Mouse (Mus musculus): ENCODE results near the gene Cryzl2.
A peak's percentile ranks its signal among the peaks of the same experiment; 100 is the strongest.

Gene Cryzl2

DNA sequence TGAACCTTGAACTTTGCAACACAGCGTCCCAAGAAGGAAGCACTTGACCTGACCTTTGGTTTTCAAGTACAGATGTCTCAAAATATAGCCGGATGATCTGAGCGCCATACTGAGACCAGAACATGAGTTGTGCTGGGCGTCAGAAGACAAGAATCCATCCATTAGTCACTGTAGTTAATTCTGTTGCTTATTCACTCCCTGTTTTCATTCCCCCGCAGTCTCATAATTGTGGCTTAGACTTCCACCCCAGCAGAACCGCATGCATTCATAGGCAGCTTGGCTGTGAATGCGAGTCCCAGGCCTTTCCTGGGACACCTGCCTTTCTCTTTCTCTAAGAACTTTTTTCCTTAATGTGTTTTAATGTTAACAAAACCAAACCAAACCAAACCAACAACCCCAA is 14.3 kb downstream of the Cryzl2 start:
- DNase-seq (ENCODE audit: low read depth, low spot score), result peak; percentile 71

DNA sequence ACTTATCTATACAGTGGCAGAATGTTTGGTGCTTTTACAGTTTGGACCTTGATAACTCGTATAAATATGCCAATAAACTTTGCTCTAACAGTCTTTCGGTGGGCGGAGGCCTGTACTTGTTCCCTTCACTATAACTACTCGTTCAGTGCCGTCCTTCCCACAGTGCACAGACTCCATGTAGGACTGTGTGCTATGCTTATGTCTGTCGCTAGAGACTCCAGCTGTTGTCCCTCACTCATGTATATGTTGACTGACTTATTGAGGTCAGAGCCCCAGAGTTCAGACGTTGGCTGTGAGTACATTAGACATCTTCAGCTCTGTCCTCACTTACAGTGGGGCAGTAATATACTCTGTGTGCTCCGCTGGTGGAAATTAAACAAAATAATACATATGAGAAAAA is 16.5 kb downstream of the Cryzl2 start:
- no peak for DNase-seq (ENCODE audit: low read depth, low spot score)

DNA sequence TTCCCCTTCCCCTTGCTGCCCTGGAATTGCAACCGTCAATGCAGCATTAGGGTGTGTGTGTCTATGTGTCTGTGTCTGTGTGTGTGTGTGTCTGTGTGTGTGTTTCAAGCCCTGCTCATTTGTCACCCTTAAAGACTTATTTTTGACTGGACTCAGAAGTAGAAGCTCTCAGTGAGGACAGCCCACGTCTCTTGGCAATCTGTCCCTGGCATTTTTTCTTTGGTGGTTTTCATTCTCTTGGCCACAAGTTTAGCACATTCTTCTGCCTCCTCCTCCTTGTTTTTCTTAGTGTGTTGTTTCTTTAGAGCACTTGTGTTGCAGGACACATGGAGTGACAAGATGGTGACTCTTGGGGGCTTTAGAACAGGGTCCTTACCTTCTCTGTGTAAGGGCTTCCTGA is 17.9 kb downstream of the Cryzl2 start:
- DNase-seq (ENCODE audit: low read depth, low spot score), result peak; percentile 75

DNA sequence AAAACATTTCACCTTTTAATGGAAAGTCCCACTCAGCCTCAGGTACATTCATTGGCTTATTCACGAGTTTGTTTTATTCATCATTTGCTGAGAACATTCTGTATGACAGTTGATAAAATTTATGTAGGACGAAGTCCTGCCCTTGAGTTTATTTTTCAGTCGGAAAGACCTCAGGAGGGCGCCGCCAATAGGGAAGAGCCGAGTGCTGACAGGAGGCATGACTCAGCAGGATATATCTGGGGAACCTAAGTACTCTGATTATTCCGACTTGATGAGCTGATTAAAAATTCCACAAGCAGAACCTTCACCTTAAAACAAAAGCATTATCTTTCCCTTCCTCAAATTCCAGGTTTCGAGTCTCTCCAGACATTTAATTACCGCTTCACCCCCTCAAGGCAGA is 21.7 kb downstream of the Cryzl2 start:
- peak; percentile 82 for DNase-seq (ENCODE audit: low read depth, low spot score)

DNA sequence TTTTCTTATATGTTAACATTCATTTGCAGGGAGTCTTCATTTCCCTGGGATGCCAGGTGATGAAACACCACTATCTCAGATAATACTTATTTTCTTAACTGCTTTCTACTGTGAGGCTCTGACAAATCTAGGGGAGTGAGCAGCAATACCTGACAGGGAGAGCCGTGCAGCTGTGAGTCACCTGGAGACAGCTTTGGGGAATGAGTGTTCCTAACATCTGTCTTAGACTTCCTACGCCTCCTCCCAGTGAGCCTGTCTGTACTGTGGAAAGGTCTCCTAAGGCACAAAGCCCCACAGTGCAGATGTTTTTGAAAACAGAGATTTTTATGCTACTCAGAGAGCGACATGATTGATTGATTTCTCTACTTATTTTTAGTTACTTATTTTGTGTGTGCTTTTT is 22.5 kb downstream of the Cryzl2 start:
- DNase-seq (ENCODE audit: low read depth, low spot score), result peak; percentile 76

- DNase-seq (ENCODE audit: low read depth, low spot score), result no peak
Observed at GRCm38 (mm10) chr1:157481666-157482065, 23.3 kb downstream of the Cryzl2 start.

DNA sequence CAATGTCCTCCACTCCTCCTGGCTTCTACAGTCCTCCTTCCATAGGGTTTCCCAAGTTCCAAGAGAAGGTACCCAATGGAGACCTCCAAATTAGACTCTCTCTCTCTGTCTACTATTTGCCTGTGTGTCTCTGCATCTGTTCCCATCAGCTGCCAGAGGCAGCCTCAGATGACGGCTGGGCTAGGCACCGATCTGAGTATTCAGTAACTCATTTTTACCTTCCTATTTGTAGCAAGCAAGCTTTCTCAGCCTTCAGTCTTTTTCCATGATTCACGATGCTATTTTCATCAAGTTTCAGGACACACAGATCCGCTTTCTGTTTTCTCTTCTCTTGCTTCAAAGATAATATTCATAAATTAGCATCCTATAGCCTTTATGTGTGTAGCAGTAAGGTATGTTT is 25.8 kb downstream of the Cryzl2 start:
- peak; percentile 79 for DNase-seq (ENCODE audit: low read depth, low spot score)

- no peak for DNase-seq (ENCODE audit: low read depth, low spot score)
Observed at GRCm38 (mm10) chr1:157500657-157501056, 42.3 kb downstream of the Cryzl2 start.

DNA sequence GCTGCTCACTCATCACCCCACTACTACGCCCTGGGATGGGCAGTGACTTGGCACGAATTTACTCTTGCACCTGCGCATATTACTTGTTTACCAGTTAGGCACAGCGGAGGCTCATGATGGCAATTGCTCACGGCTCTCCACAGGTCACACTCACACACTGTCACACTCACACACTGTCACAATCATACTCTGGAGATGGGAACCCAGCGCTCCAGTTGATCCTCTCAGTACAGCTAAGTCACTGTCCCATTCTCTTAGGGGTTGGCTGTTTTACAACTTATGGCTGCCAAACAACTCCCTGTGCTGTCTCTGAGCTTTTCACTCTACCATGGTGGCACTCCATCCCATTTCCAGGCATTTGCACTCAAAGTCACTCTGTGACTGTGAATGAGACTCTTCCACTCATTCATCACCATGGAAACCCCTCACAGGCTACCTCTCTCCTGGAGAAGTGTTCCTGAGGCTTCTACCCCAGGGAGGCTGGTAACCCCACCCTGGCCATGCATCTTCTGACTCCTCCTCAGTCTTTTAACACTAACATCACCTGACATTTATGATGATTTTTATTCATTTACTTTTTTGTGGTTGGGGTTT is 43.1 kb downstream of the Cryzl2 start:
- no peak for DNase-seq (ENCODE audit: low read depth, low spot score)

DNA sequence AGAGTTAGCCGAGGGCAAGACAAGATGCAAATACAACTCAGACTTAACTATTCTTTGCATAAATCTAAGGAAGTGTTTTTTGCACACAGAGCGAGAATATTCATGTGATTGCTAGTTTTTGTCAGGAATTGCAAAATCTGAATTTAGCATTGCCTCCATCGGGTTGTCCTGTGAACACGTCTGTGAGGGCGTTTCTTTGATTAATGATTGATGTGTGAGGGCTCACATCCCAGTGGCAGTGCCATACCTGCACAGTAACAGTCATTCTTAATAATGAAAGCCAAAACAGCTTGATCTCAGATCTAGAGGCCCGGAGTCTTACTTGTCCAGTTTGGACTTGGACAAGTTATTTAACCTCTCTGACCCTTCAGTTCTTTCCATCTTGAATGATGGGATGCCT is 44.7 kb downstream of the Cryzl2 start:
- DNase-seq (ENCODE audit: low read depth, low spot score), result no peak

- peak; percentile 65 for DNase-seq (ENCODE audit: low read depth, low spot score)
Observed at GRCm38 (mm10) chr1:157506522-157506921, 48.1 kb downstream of the Cryzl2 start, which contains the start of gene Sec16b. TSS of gene Sec16b (plus strand) at chr1:157506728.

DNA sequence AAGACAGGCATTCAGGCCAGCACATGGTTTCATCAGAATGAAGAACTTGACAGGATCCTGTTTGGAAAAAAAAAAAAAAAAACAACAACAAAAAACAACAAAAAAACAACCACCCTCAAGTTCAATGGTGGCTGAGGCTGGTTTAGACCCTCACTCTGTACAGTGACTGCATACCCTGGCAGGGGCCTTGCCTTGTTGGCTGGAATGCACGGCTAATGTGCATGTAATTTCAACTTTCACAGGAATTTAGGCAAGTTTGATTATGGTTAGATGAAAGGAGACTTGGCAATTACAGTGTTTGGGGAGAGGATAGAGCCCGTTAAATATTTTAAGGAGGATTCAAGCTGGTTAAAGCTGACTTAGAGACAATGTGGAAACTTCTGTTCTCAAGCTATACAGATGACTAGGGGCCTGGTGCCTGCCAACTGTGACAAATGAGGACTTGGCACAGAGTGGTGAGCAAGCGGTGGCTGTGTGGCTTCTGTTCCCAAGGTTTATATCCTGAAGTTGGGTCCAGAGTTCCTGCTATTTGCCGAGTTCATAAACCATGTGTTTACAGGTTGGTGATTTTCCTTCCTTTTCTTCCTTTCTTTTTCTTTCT is 48.7 kb downstream of the Cryzl2 start:
- DNase-seq (ENCODE audit: low read depth, low spot score), result peak; percentile 62

DNA sequence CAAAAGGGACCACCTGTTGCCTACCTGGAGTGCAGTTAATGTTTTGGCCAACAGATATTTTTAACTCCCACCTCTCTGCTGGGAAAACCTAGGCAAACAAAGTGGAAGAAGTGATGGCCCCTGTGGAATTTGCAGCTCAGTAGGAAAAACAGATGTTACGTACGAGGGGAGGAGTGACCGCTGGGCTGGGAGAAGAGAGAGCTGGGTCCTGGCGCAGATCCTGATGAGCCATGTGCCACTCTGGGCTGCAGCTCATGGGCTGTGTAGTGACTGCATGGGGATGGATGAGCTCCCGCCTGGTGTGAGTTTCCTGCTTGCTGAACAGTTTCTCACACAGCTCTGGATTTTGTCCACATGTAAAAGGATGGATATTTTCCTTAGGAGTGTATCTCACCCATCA is 49.4 kb downstream of the Cryzl2 start:
- no peak for DNase-seq (ENCODE audit: low read depth, low spot score)

GRCm38 (mm10) chr1:157512690-157513448 is 54.5 kb downstream of the Cryzl2 start:
- peak; percentile 80 for DNase-seq (ENCODE audit: low read depth, low spot score)

DNA sequence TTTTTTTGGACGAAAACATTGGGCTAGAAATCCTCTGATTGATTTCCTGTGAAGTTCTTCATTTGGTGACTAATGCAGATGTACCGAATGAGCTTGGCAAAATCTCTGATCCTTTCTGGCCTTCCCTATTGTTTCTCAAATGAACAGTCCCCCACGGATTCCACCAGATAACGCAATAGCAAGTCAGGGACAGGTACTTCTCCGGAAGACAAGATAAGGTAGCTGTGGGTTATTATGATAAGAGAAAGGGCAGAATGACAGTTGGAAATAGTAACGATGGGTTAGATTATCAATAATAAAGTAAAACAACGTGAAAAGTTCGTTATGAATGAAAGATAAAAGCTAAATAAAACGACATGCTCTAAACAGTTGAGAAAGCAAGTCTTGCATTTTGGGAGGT is 55.2 kb downstream of the Cryzl2 start:
- peak; percentile 35 for DNase-seq (ENCODE audit: low read depth, low spot score)

DNA sequence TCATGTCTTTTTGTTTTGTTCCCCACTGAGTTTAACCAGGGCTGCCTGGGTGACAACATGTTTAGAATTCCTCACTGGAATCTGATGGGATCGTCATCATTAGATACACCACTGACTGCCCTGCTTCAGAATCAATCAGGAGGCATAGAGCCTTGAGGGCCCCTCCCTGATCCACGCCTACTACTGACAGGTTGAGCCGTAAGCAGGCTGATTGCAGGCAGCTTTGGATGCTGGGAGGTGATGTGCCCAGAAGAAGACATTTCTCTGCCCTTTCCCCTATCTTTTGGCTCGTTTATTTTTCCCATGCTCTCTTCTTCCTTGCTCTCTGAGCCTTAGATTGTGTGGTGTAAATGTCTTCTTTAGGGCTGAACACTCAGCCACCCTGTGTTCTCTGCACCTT is 55.9 kb downstream of the Cryzl2 start:
- DNase-seq (ENCODE audit: low read depth, low spot score), result no peak

DNA sequence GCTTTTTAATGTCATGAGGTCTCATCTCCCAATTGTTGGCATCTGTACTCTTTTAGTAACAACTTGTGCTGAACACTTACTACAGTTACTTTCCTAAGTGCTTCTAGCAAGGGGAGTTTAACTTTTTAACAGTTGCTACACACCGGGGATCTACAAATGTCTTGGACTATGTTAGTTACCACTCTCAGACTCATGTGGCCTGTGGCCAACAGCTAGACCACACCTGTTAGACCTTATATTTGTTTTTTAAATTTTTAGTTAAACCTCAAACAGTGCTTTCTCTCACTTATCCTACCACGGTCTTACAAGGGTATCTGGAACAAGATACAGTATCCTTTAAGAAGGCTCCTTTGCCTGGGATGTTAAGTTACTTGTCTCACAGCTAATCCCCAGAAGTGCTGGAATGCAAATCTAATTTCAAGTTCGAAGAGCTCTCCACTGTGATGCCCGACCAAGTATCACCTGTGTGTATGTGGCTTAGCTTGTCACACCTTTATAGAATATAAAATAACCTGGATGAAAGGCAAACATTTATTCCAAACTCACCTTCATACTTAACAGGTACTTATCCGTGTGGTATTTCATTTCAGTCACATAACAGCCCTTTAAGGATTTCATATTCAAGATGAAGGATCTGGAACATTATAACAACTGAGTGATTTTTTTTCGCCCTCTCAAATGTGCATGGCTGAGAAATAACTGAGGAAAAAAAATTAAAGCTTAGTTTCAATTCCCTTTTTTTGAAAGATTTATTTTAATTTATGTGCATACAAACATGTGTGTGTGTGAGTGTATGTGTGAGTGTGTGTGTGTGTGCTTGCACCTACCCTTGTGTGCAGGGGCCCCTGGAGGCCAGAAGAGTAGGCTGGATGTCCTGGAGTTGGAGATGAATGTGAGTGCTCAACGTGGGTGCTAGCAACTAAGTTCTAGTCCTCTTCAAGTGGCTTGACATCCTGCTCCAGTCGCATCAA is 58.7 kb downstream of the Cryzl2 start:
- no peak for DNase-seq (ENCODE audit: low read depth, low spot score)

- peak; percentile 96 for DNase-seq (ENCODE audit: low read depth, low spot score)
Observed at GRCm38 (mm10) chr1:157518111-157518523, 59.7 kb downstream of the Cryzl2 start.

DNA sequence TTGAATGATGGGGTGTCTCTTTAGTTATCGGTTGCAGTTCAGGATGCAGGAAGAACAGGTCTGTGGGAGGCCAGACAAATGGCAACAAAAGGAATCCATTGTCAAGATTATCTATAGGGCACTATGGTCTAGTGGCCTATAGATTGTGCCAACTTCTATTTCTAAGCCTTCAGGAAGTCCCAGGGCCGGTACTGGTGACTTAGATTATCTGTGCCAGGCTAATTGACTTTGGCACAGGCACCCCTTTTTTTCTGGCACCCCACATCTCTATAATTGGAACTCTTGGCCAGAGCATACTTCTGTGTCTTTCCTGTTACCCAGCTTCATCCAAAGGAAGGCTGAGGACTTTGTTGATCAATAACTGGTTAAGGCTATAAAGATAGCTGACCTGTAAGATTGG is 61.0 kb downstream of the Cryzl2 start:
- DNase-seq (ENCODE audit: low read depth, low spot score), result peak; percentile 41

DNA sequence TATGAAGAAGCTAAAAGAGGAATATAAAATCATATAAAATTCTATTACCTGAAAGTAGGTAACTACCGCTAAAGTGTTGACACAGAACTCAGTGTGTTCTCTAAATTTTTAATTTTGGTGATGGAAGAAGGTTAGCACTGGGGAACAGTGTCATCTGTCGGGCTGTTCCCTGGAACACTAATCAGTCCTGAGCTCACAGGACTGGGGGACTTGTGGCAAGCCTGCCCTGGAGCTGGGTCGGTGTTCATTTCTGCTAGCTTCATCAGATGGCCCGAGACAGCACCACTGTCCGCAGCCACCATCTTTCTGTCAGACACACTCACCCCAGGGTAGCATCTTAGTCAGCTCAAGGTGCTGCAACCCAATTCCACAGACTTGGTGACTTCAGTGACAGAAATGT is 63.9 kb downstream of the Cryzl2 start:
- DNase-seq (ENCODE audit: low read depth, low spot score), result no peak

- DNase-seq (ENCODE audit: low read depth, low spot score), result no peak
Observed at GRCm38 (mm10) chr1:157524775-157525174, 66.4 kb downstream of the Cryzl2 start.

Measured in brain, adult 2 months (tissue).